Mouse (Mus musculus): Measurements from ENCODE around the gene Asdurf. TPM values are rescaled to one million over a fixed set of nuclear protein-coding genes. Genes with fewer than 3 reads are reported as not detected.

Gene Asdurf
- 10.3 TPM for polyA plus RNA-seq (2015; fragmentation: Illumina TruSeq; extraction: RNeasy Lipid Tissue Mini Kit (QIAGEN cat#74804); ENCODE audit: insufficient read depth, low replicate concordance)

DNA sequence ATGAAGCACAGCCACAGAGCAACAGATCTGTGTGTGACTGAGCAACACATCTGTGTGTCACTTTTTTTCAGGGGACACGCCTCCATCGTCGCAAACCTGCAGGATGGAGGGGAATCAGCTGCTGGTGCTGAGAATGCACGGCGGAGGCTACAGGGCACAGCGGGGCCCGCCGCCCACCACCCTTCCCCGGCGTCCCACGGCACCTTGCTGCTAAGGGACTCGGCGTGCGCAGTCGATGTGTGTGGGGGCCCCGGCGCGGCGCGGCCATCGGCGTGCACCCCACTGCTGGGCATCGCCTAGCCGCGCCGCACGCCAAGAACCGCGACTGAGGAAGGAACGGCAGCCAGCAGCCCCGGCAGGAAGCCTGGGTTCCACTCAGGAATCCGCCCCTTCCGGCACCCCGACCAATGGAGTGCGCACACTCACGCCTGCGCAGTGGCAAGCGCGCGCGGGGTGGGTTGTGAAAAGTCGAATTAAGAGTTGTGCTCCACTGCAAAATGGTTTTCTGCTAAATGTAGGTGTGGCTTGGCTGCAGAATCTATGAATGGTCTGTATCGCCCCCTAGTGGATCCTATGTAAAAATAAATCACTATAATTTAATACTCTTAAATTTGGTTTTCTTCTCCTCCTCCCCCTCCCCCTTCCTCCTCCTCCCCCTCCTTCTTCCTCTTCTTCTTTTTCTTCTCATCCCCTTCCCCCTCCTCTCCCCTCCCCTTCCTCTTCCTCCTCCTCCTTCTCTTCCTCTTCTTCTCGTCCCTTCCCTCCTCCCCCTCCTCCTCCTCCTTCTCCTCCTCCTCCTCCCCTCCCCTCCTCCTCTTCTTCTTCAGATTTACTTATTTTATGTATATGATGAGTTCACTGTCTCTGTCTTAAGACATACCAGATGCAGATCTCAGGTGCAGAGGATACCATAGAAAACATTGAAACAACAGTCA is at the start of gene Asdurf, which contains the start of the genes Gm28551 and Asnsd1:
Asdurf (minus strand) TSS at position 293 of the 935 bp plus-strand sequence.
Gm28551 (minus strand) TSS at position 341 of the 935 bp plus-strand sequence.
Asnsd1 (minus strand) TSS at position 426 of the 935 bp plus-strand sequence.

DNA sequence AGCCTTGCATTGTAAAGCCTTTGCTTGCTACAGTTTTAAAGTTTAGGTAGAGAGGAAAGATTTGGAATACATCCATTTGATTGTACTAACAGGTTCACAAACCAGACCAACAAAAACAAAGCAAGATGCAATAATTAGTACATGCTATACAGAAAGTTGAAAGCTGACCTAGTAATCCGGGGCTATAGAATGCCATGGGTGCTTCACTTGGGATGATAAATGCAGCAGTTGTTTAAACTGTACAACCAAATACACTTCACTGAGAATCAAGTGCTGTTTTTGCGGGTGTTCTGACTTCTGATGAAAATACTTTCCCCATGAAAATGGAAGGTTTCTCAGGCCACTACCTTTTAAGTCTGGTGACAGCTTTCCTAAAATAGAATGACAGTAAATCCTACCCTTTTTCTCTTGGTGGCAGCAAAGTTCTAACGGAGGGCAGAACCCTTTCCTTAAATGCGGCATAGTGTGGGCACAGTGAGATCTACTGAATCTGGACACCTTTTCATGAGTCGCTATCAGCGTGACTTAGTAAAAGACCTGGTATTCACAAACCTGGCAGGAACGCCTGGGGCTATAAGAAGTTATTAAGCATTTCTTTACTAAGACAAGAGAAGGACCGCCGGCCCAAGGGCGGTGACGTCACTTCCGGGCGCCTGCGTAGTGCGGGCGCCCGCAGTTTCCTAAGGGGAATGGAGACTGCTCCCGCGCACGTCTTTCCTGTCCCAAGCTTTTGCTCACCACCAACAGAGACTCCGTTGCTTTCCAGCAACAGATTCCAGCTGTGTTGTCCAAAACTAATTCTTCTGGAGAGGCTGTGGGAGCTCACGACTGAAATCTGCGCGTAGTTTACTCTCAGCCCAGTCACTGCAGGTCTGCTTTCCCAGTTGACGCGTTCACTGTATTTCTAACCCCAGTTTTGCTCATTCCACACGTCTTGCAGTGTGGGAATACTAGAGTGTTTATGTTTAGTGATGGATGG is 39.1 kb downstream of the Asdurf start, which contains the start of gene Osgepl1:
Osgepl1 (plus strand) TSS at position 636 of the 979 bp plus-strand sequence.

Other genes with a start within 250 kb of the Asdurf start
- gene 1700019A02Rik, start 165.0 kb downstream of the Asdurf start, polyA plus RNA-seq (2015; fragmentation: Illumina TruSeq; extraction: RNeasy Lipid Tissue Mini Kit (QIAGEN cat#74804); ENCODE audit: insufficient read depth, low replicate concordance), result not detected
- gene Pms1, start 55.6 kb downstream of the Asdurf start, polyA plus RNA-seq (2015; fragmentation: Illumina TruSeq; extraction: RNeasy Lipid Tissue Mini Kit (QIAGEN cat#74804); ENCODE audit: insufficient read depth, low replicate concordance), result 11.6 TPM
- gene Ormdl1, start 55.5 kb downstream of the Asdurf start, polyA plus RNA-seq (2015; fragmentation: Illumina TruSeq; extraction: RNeasy Lipid Tissue Mini Kit (QIAGEN cat#74804); ENCODE audit: insufficient read depth, low replicate concordance), result 51.6 TPM
- gene Gm28778, start 55.5 kb downstream of the Asdurf start, polyA plus RNA-seq (2015; fragmentation: Illumina TruSeq; extraction: RNeasy Lipid Tissue Mini Kit (QIAGEN cat#74804); ENCODE audit: insufficient read depth, low replicate concordance), result not detected
- 24.2 TPM for gene Osgepl1, start 39.0 kb downstream of the Asdurf start, polyA plus RNA-seq (2015; fragmentation: Illumina TruSeq; extraction: RNeasy Lipid Tissue Mini Kit (QIAGEN cat#74804); ENCODE audit: insufficient read depth, low replicate concordance)
- 0.28 TPM for gene Gm28551, start within 50 bp of the Asdurf start, polyA plus RNA-seq (2015; fragmentation: Illumina TruSeq; extraction: RNeasy Lipid Tissue Mini Kit (QIAGEN cat#74804); ENCODE audit: insufficient read depth, low replicate concordance)
- gene Asnsd1, start 133 bp upstream of the Asdurf start, polyA plus RNA-seq (2015; fragmentation: Illumina TruSeq; extraction: RNeasy Lipid Tissue Mini Kit (QIAGEN cat#74804); ENCODE audit: insufficient read depth, low replicate concordance), result 115 TPM